Mouse (Mus musculus) hindbrain, embryonic 14.5 days (tissue): ENCODE measurements around the gene Skiv2l. TPM values are rescaled to one million over a fixed set of nuclear protein-coding genes. Genes with fewer than 3 reads are reported as not detected.

ENCODE experiments used
- ATAC-seq: fragments of 200-750 bp; cut with Nextera tagmentation; 2 replicates; pipeline ENCODE4 v1.8.0; 2017; ENCODE audit warnings: moderate number of reproducible peaks, mild to moderate bottlenecking, moderate TSS enrichment, moderate library complexity; ENCODE audit not compliant: low FRiP score
- DNase-seq: peaks from one replicate; pipeline ENCODE4 v3.0.0-alpha.2; 2015; ENCODE audit warnings: low spot score
- H3K27ac ChIP-seq: fragments of 300-500 bp; sonication (generic); 2 replicates; pipeline ENCODE4 v1.5.1; 2014; ENCODE audit warnings: mild to moderate bottlenecking, moderate library complexity
- H3K27me3 ChIP-seq: fragments of 300-500 bp; sonication (generic); 2 replicates; pipeline ENCODE4 v1.6.1; 2014; ENCODE audit warnings: mild to moderate bottlenecking, low read length, mixed read lengths; ENCODE audit not compliant: control insufficient read depth, insufficient read depth
- H3K36me3 ChIP-seq: fragments of 300-500 bp; sonication (generic); replicated peaks from 2 replicates; pipeline ENCODE4 v1.6.1; 2014; ENCODE audit not compliant: control insufficient read depth, insufficient read depth
- H3K4me1 ChIP-seq: fragments of 300-500 bp; sonication (generic); replicated peaks from 2 replicates; pipeline ENCODE4 v1.6.1; 2014; ENCODE audit warnings: antibody characterized with exemption, low read length, mixed read lengths; ENCODE audit not compliant: control insufficient read depth, insufficient read depth
- H3K4me2 ChIP-seq: fragments of 300-500 bp; sonication (generic); replicated peaks from 2 replicates; pipeline ENCODE4 v1.6.1; 2014; ENCODE audit warnings: mild to moderate bottlenecking, moderate library complexity
- H3K4me3 ChIP-seq: fragments of 300-500 bp; sonication (generic); replicated peaks from 2 replicates; pipeline ENCODE4 v1.5.1; 2014; ENCODE audit warnings: mild to moderate bottlenecking, low read length
- H3K9ac ChIP-seq: fragments of 300-500 bp; sonication (generic); 2 replicates; pipeline ENCODE4 v1.6.1; 2014
- H3K9me3 ChIP-seq: fragments of 300-500 bp; sonication (generic); 2 replicates; pipeline ENCODE4 v1.6.1; 2016; ENCODE audit warnings: low read length; ENCODE audit not compliant: control insufficient read depth
- WGBS: fragments of 180-500 bp; shearing (Covaris S2); extraction: QIAGEN DNeasy Blood & Tissue Kit; methylation state at CpG from one replicate; pipeline ENCODE4 v1.1.7; 2014; 5-methylcytosine and 5-hydroxymethylcytosine counted together
- polyA plus RNA-seq: library from polyadenylated mRNA; unstranded; fragments of >200 nt; fragmentation: Nextera tagmentation; extraction: Ambion mirVana; gene quantifications from 2 replicates; pipeline ENCODE4 v1.2.1, GENCODE M21; 2014

The Skiv2l gene
- polyA plus RNA-seq, 1 experiment from 2014 or later, result 51.2 TPM

DNA sequence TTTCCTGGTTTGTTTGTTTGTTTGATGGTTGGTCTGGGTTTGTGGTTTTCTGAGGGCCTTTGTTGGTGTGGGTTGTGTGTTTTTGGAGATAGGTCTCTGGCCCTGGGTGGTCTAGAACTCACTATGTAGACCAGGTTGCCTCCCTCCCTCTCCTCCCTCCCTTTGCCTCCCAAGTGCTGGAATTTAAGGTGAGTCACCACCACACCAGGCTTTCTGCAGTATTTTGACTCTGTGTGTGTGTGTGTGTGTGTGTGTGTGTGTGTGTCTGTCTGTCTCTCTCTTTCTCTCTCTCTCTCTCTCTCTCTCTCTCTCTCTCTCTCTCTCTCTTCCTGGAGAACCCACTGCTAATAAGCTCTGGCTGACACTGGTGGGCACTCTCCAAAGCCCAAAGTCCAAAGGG lies 31.2 kb upstream of the Skiv2l start:
- H3K9ac ChIP-seq, result no peak overlapping the region
- H3K4me2 ChIP-seq, result no peak overlapping the region
- no peak for DNase-seq
- H3K27ac ChIP-seq, result no peak overlapping the region
- no peak for ATAC-seq
- no peaks in the 10 kb centered on the region for H3K9me3 ChIP-seq
- H3K4me3 ChIP-seq, result no peak overlapping the region
- H3K4me1 ChIP-seq, result no peaks in the 10 kb centered on the region
- H3K27me3 ChIP-seq, result no peaks in the 10 kb centered on the region
- H3K36me3 ChIP-seq, result no peaks in the 10 kb centered on the region

DNA sequence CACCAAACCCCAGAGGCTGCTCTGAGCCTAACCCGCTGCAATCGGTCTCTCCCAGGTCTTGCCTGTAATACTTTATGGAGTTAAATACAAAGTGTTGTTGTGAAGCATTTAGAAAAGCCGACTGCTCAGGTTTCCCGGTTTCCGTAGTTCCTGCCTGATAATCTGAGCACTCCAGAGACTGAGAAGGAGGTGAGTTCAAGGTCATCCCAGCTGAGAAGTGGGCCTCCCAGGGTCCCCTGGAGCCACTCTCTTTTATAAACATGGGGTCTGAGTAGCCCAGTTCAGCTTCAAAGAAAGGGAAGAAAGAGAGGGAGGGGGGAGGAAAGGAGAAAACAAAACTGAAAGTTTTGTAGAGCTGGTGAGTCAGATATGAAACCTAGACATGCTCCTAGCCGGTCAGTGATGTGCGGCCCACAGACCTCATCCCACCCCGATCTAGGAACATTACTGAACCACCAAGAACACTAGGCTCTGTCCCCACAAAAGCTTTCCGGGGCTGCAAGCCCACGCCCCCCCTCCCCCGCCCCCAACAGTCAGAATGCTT lies 29.4 kb upstream of the Skiv2l start, which contains the start of gene Zbtb12:
Gene Zbtb12 (plus strand): TSS at position 148 of the 544 bp plus-strand sequence.
- ATAC-seq (no peak), DNase-seq (no peak)
- WGBS, result 70% methylated on average over 11 of the region's 11 CpGs
- H3K27ac ChIP-seq, result no peak within 1 kb of the TSS
- H3K27me3 ChIP-seq, result no peaks in the 10 kb centered on the region
- H3K9me3 ChIP-seq, result no peaks in the 10 kb centered on the region
- H3K4me2 ChIP-seq, result no peak within 1 kb of the TSS
- H3K9ac ChIP-seq, result no peak within 1 kb of the TSS
- no peak within 1 kb of the TSS for H3K4me3 ChIP-seq
- no peaks in the 10 kb centered on the region for H3K36me3 ChIP-seq
- no peaks in the 10 kb centered on the region for H3K4me1 ChIP-seq

DNA sequence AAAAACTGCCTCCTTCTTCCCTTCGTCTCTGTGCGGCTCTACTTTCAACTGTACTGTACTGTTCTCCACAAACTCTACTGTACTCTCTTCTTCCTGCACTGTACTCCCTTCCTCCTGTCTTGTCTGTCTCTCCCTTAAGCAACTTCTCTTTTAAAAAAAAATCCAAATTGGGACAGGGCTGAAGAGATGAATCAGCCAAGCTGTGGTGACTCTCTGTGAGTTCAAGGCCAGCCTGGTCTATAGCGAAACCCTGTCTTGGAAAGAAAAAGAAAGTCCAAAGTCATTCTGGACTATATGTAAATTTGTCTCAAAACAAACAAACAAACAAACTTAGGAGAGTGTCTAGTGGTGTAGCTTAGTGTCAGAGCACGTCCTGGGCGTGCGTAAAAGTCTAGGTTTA lies 24.3 kb upstream of the Skiv2l start:
- H3K27me3 ChIP-seq, result no peaks in the 10 kb centered on the region
- H3K27ac ChIP-seq, result no peak overlapping the region
- DNase-seq, result no peak
- no peaks in the 10 kb centered on the region for H3K9me3 ChIP-seq
- no peaks in the 10 kb centered on the region for H3K4me1 ChIP-seq
- no peak overlapping the region for H3K4me2 ChIP-seq
- no peak for ATAC-seq
- H3K4me3 ChIP-seq, result no peak overlapping the region
- H3K9ac ChIP-seq, result no peak overlapping the region
- no peaks in the 10 kb centered on the region for H3K36me3 ChIP-seq
- 89% methylated on average over 6 of the region's 6 CpGs for WGBS

DNA sequence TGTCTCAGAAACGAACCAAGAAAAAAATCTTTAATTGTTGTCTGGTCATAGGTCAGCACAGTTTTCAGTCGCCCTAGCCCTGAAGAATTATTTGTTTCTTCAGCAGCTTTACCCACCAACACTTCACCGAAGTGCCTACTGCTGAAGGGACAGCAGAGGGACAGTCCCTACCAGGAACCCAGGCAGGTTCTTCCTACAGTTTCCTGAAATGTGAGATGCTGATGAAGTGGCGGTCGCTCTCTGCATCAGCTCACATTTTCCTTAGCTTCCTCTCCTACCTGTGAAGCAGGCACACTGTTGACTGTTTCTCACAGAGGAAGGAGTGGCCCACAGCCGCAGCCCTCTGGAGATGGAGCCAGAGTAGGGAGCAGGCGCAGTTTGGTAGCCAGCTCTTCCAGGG lies 16.0 kb upstream of the Skiv2l start:
- ATAC-seq (no peak), DNase-seq (no peak)
- Histone ChIP-seq H3K9me3 (no peaks in the 10 kb centered on the region), H3K27me3 (no peaks in the 10 kb centered on the region), H3K27ac (no peak overlapping the region), H3K4me1 (no peaks in the 10 kb centered on the region), H3K36me3 (no peaks in the 10 kb centered on the region), H3K9ac (no peak overlapping the region), H3K4me2 (no peak overlapping the region), H3K4me3 (no peak overlapping the region)
- WGBS, result 69% methylated on average over 7 of the region's 7 CpGs

DNA sequence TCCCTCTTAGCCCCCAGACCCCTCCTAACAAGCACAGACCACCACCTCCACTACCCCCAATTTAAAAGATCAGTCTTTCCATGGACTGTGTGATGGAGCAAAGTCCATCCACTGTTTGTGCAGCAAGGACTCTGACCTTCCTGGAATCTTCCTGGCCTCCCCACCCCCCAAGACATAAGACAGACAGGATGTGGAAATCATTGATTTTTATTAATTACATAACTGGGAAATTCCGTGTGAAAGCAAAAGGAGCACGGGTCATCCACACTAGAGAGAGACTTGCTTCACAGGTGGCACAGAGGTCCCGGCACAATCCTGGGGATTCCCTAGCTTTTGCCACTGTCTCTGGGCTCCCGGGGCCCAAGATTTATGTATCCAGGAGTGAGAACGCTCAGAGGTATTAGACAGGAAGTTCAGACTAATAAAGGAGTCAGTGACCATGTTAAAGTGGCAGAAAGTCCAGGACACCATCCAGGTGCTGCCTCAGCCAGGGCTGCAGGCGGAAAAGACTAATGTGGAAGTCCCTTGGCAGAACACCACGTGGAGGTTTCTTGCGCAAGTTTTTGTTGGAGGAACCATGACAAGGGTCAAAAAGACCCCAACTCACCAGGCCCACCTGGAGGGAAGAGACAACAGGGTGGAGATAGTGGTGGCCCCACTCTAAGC lies 12.5 kb upstream of the Skiv2l start, which contains the start of gene Cfb:
Gene Cfb (minus strand): TSS at position 103 of the 666 bp plus-strand sequence.
- Histone ChIP-seq H3K4me1 (no peaks in the 10 kb centered on the region), H3K9ac (no peak within 1 kb of the TSS), H3K27me3 (no peaks in the 10 kb centered on the region), H3K36me3 (peaks cover 5% of the 10 kb centered on the region; the same call in 1 of the 2 replicates), H3K27ac (no peak within 1 kb of the TSS), H3K9me3 (no peaks in the 10 kb centered on the region), H3K4me3 (no peak within 1 kb of the TSS), H3K4me2 (no peak within 1 kb of the TSS)
- no peak for ATAC-seq
- DNase-seq, result no peak
- 75% methylated on average over 8 of the region's 8 CpGs for WGBS

DNA sequence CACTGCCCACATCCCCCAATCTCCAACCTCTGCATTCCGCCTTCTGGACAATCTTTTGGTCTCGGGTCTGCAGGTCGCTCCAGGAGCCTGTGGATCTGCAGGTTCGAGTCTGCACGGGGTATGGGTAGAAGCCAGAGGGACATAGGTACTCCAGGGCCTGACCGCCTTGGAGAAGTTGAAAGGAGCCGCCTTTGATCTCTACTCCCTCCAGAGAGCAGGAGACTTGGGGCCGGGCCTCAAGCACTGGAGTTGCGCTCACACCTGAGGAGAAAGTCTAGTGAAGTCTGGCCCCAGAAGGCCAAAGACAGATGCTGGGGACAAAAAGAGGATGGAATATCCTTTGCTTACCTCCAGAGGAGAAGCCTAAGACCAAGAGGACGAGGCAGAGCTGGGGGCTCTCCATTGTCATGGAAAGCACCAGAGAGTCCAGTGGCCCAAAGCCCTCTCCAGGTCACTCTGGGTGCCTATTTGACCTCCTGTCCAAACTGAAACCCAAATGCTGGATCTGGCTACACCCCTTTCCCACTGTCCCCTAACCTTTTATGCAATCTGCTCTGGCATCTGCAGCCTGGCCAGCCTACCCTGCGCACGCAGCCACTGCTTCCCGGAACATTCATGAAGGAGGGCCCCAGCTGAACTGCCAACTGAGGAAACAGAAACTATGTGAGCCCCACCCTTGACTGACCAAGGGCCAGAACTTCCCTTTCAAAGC lies 11.8 kb upstream of the Skiv2l start:
- Histone ChIP-seq H3K4me1 (no peaks in the 10 kb centered on the region), H3K9ac (no peak overlapping the region), H3K36me3 (peaks cover 12% of the 10 kb centered on the region), H3K4me2 (no peak overlapping the region), H3K27me3 (no peaks in the 10 kb centered on the region), H3K27ac (no peak overlapping the region), H3K9me3 (no peaks in the 10 kb centered on the region), H3K4me3 (no peak overlapping the region)
- DNase-seq, result no peak
- 73% methylated on average over 13 of the region's 13 CpGs for WGBS
- ATAC-seq, result no peak

DNA sequence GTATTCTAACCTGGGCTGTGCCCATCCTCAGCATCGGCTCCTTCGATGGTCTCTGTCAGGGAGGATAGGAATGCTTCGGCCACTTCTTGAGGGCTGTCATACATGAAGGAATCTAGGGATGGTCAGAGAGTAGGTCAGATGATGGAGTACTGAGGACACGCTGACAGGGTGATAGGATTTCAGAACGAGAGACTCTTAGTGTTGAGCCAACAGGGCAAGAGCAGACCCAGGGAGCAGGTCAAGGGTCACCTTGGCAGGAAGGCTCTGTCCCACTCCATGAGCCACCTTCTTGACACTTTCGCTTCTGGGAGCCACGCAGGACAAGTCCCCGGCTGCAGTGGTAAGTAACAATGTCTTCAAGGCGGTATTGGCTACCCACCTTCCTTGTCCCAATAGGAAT lies 10.5 kb upstream of the Skiv2l start:
- Histone ChIP-seq H3K4me2 (no peak overlapping the region), H3K27me3 (no peaks in the 10 kb centered on the region), H3K4me1 (no peaks in the 10 kb centered on the region), H3K9me3 (no peaks in the 10 kb centered on the region), H3K9ac (no peak overlapping the region), H3K27ac (no peak overlapping the region), H3K4me3 (no peak overlapping the region), H3K36me3 (peaks cover 25% of the 10 kb centered on the region)
- 91% methylated on average over 9 of the region's 9 CpGs for WGBS
- ATAC-seq (no peak), DNase-seq (no peak)

DNA sequence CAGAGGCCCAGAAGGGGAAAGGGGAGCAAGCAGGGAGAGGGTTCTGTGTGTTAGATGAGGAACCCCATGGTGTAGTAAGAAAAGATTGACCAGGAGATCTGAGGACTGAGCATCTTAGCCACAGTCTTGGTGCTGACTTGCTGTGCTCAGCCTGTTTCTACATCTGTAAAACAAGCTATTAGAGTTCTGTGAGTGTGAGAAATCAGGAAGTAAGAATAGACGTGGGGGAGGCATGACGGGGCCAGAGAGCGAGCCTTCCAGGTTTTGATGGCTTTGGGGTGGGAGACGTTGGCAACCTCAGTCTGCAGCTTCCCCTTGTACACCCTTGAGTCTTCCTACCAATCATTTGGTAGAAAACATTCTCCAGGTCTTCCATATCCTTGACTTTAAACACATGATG lies 8.7 kb upstream of the Skiv2l start:
- Histone ChIP-seq H3K4me3 (no peak overlapping the region), H3K36me3 (peaks cover 44% of the 10 kb centered on the region), H3K27me3 (no peaks in the 10 kb centered on the region), H3K4me2 (no peak overlapping the region), H3K9me3 (no peaks in the 10 kb centered on the region), H3K4me1 (no peaks in the 10 kb centered on the region), H3K9ac (no peak overlapping the region), H3K27ac (no peak overlapping the region)
- DNase-seq (no peak), ATAC-seq (no peak)
- 86% methylated on average over 4 of the region's 4 CpGs for WGBS

DNA sequence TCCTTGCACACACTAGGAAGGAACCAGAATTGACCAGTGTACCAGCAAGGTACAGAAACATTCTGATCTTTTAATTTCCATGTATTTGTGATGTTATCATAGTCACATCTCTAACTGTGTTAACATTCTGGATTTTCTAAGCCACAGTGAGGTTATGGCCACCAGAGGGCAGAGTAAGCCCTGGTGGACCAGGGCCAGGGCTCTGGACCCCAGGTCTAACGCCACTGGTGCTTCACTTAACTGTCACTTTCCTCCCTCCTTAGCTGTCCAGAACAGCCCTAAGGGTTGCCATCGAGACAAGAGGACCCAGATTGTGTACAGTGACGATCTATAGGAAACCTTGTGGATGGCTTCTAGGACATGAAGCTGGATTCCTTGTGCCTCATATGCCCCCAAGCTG lies 5.8 kb upstream of the Skiv2l start:
- no peak overlapping the region for H3K4me2 ChIP-seq
- peaks cover 12% of the 10 kb centered on the region for H3K4me1 ChIP-seq
- H3K4me3 ChIP-seq, result no peak overlapping the region
- no peaks in the 10 kb centered on the region for H3K27me3 ChIP-seq
- no peak for ATAC-seq
- peak; percentile 72 for DNase-seq
- no peak overlapping the region for H3K27ac ChIP-seq
- H3K36me3 ChIP-seq, result peaks cover 59% of the 10 kb centered on the region
- 45% methylated on average over 3 of the region's 3 CpGs for WGBS
- no peaks in the 10 kb centered on the region for H3K9me3 ChIP-seq
- H3K9ac ChIP-seq, result no peak overlapping the region
